Mouse (Mus musculus) spleen, adult 2 months (tissue): ENCODE data around the gene Meioc.

Experiments used
- CTCF ChIP-seq: fragments of 200-500 bp; IDR thresholded peaks from 2 replicates; pipeline ENCODE4 v1.5.1; 2011; ENCODE audit warnings: mild to moderate bottlenecking, inconsistent platforms; ENCODE audit not compliant: insufficient read depth, insufficient read length, insufficient replicate concordance; ENCODE audit errors: extremely low read depth
- POLR2A ChIP-seq: fragments of 200-500 bp; IDR thresholded peaks from 2 replicates; pipeline ENCODE4 v1.6.1; 2011; ENCODE audit warnings: low read depth, low read length, inconsistent platforms

- no peak for TF ChIP-seq POLR2A
- no peak for TF ChIP-seq CTCF
Observed at GRCm38 (mm10) chr11:102712411-102712810, 48.9 kb downstream of the Meioc start.
